Mouse (Mus musculus) heart, embryonic 13.5 days (tissue): ENCODE results near the gene Zfp335. TPM values are rescaled to one million over a fixed set of nuclear protein-coding genes. Genes with fewer than 3 reads are reported as not detected.
A peak's percentile ranks its signal among the peaks of the same experiment; 100 is the strongest.

Experiments used
- ATAC-seq: fragments of 200-750 bp; cut with Nextera tagmentation; 2 replicates; pipeline ENCODE4 v1.8.0; 2017; ENCODE audit warnings: moderate TSS enrichment; ENCODE audit not compliant: insufficient number of reproducible peaks, low FRiP score, low TSS enrichment; ENCODE audit errors: extremely low read depth
- H3K27ac ChIP-seq: fragments of 300-500 bp; sonication (generic); replicated peaks from 2 replicates; pipeline ENCODE4 v1.5.1; 2015; ENCODE audit warnings: moderate library complexity, mild to moderate bottlenecking, inconsistent platforms
- H3K27me3 ChIP-seq: fragments of 300-500 bp; sonication (generic); replicated peaks from 2 replicates; pipeline ENCODE4 v1.6.1; 2015; ENCODE audit warnings: mild to moderate bottlenecking, inconsistent platforms
- H3K36me3 ChIP-seq: fragments of 300-500 bp; sonication (generic); 2 replicates; pipeline ENCODE4 v1.6.1; 2015; ENCODE audit warnings: mild to moderate bottlenecking, inconsistent platforms
- H3K4me1 ChIP-seq: fragments of 300-500 bp; sonication (generic); 2 replicates; pipeline ENCODE4 v1.6.1; 2015; ENCODE audit warnings: inconsistent platforms
- H3K4me2 ChIP-seq: fragments of 300-500 bp; sonication (generic); 2 replicates; pipeline ENCODE4 v1.6.1; 2015; ENCODE audit warnings: inconsistent platforms, mild to moderate bottlenecking, moderate library complexity
- H3K4me3 ChIP-seq: fragments of 300-500 bp; sonication (generic); 2 replicates; pipeline ENCODE4 v1.5.1; 2015; ENCODE audit warnings: moderate library complexity, mild to moderate bottlenecking, inconsistent platforms
- H3K9ac ChIP-seq: fragments of 300-500 bp; sonication (generic); 2 replicates; pipeline ENCODE4 v1.6.1; 2015; ENCODE audit warnings: inconsistent platforms, mild to moderate bottlenecking, moderate library complexity
- H3K9me3 ChIP-seq: fragments of 300-500 bp; sonication (generic); 2 replicates; pipeline ENCODE4 v1.6.1; 2016; ENCODE audit warnings: inconsistent platforms
- WGBS: fragments of 180-500 bp; shearing (Covaris S2); methylation state at CpG from one replicate; pipeline ENCODE4 v1.1.7; 2015; ENCODE audit warnings: mixed read lengths; 5-methylcytosine and 5-hydroxymethylcytosine counted together
- polyA plus RNA-seq: library from polyadenylated mRNA; unstranded; fragments of >200 nt; fragmentation: Nextera tagmentation; extraction: Ambion mirVana; gene quantifications from 2 replicates; pipeline ENCODE4 v1.2.1, GENCODE M21; 2015

Zfp335 gene
- polyA plus RNA-seq, 1 experiment from 2014 or later, result 9.2 TPM

- no peak overlapping the region for H3K4me2 ChIP-seq
- H3K4me1 ChIP-seq, result no peaks in the 10 kb centered on the region
- WGBS, result 59% methylated on average over 4 of the region's 4 CpGs
- H3K4me3 ChIP-seq, result no peak overlapping the region
- no peak for ATAC-seq
- no peak overlapping the region for H3K9ac ChIP-seq
- peaks cover 16% of the 10 kb centered on the region for H3K36me3 ChIP-seq
- no peak overlapping the region for H3K27ac ChIP-seq
- H3K9me3 ChIP-seq, result no peaks in the 10 kb centered on the region
- peaks cover 19% of the 10 kb centered on the region for H3K27me3 ChIP-seq
Measured at GRCm38 (mm10) chr2:164923291-164923690, 11.7 kb upstream of the Zfp335 start.

DNA sequence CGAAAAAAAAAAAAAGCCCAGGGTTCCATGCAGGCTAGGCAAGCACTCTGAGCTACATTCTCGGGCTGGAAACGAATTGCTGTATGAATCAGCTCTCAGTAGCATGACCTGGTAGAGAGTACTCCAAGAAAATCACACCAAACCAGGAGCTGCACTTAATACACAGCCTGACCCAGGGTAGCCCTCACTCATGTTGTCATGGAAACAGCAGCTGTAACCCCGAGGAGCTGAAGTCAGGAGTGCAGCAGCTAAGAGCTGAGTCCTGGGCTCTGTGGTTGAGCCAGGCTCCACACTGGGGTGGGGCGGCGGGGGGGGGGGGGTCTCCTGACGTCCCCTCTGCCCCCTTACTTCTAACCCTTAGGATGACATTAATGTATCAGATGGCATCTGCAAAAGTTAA lies 10.4 kb upstream of the Zfp335 start:
- WGBS, result 63% methylated on average over 7 of the region's 7 CpGs

GRCm38 (mm10) chr2:164918325-164918724 lies 6.8 kb upstream of the Zfp335 start:
- Histone ChIP-seq H3K36me3 (peaks cover 19% of the 10 kb centered on the region), H3K9me3 (no peaks in the 10 kb centered on the region), H3K27ac (no peak overlapping the region), H3K4me1 (no peaks in the 10 kb centered on the region; the same call in 1 of the 2 replicates), H3K9ac (no peak overlapping the region), H3K4me3 (no peak overlapping the region), H3K27me3 (no peaks in the 10 kb centered on the region), H3K4me2 (no peak overlapping the region)
- ATAC-seq, result no peak
- WGBS, result 57% methylated on average over 5 of the region's 5 CpGs

More for the DNA sequence above, 10.4 kb upstream of the Zfp335 start:
- Histone ChIP-seq H3K4me2 (no peak overlapping the region), H3K9ac (no peak overlapping the region), H3K27ac (no peak overlapping the region), H3K4me3 (no peak overlapping the region), H3K9me3 (no peaks in the 10 kb centered on the region), H3K27me3 (peaks cover 12% of the 10 kb centered on the region; the same call in 1 of the 2 replicates), H3K4me1 (no peaks in the 10 kb centered on the region), H3K36me3 (peaks cover 19% of the 10 kb centered on the region)
- no peak for ATAC-seq

GRCm38 (mm10) chr2:164917371-164917770 lies 5.8 kb upstream of the Zfp335 start:
- Histone ChIP-seq H3K4me2 (no peak overlapping the region), H3K4me1 (peaks cover 4% of the 10 kb centered on the region), H3K4me3 (no peak overlapping the region), H3K36me3 (peaks cover 19% of the 10 kb centered on the region), H3K9me3 (no peaks in the 10 kb centered on the region), H3K9ac (no peak overlapping the region), H3K27me3 (no peaks in the 10 kb centered on the region), H3K27ac (no peak overlapping the region)
- 57% methylated on average over 10 of the region's 10 CpGs for WGBS
- no peak for ATAC-seq

DNA sequence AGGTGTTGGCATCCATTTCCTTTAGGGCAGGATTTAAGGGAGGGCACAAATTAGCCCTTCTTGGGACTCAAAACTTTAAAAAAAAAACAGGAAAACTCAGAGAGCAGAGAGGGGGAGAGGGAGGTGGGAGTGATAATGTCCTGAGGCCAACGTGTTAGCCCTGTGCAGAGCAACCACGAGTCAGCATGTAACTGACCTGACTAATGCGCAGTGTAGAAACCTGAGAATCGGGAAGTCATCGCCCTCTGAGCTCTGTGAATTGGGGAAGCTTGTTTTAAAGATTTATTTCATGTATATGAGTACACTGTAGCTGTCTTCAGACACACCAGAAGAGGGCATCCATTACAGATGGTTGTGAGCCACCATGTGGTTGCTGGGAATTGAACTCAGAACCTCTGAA lies 5.3 kb upstream of the Zfp335 start:
- Histone ChIP-seq H3K27me3 (no peaks in the 10 kb centered on the region), H3K4me1 (peaks cover 7% of the 10 kb centered on the region), H3K27ac (no peak overlapping the region), H3K4me2 (no peak overlapping the region), H3K36me3 (peaks cover 19% of the 10 kb centered on the region), H3K4me3 (no peak overlapping the region), H3K9ac (no peak overlapping the region), H3K9me3 (no peaks in the 10 kb centered on the region)
- no peak for ATAC-seq
- 71% methylated on average over 5 of the region's 5 CpGs for WGBS

GRCm38 (mm10) chr2:164913428-164913786 lies 1.9 kb upstream of the Zfp335 start:
- Histone ChIP-seq H3K36me3 (peaks cover 13% of the 10 kb centered on the region), H3K9ac (no peak overlapping the region), H3K9me3 (no peaks in the 10 kb centered on the region), H3K4me2 (no peak overlapping the region), H3K4me1 (peaks cover 24% of the 10 kb centered on the region), H3K4me3 (no peak overlapping the region), H3K27ac (no peak overlapping the region), H3K27me3 (no peaks in the 10 kb centered on the region)
- WGBS, result 86% methylated on average over 2 of the region's 2 CpGs
- ATAC-seq, result no peak

DNA sequence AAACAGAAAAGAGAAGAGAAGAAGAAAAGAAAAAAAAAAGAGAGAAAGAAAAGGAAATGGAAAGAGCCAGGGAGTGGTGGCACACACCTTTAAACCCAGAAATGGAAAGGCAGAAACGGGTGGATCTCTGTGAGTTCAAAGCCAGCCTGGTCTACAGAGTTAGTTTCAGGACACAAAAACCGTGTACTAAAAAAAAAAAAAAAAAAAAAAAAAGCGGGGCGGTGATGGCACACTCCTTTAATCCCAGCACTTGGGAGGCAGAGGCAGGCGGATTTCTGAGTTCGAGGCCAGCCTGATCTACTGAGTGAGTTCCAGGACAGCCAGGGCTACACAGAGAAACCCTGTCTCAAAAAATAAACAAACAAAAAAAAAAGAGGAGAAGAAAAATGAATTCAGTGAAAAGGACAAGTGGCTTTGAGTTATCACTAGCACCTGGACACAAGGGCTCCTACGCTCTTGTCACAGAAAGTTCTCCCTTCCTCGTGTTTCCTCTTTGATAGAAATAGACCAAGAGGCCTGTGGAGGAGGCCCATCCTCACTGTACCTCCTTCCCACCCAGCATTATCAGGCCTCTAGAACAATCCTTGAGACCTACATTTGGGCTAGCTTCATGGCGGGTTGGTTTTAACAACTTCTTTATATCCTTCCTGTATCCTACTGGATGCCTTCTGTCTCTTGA lies 1.3 kb upstream of the Zfp335 start:
- Histone ChIP-seq H3K9ac (peak overlapping the region; percentile 96), H3K4me3 (peak overlapping the region; percentile 69; the same call in 1 of the 2 replicates), H3K4me2 (peak overlapping the region; percentile 89), H3K4me1 (peaks cover 24% of the 10 kb centered on the region), H3K27ac (peak overlapping the region; percentile 99), H3K36me3 (peaks cover 15% of the 10 kb centered on the region), H3K27me3 (no peaks in the 10 kb centered on the region), H3K9me3 (no peaks in the 10 kb centered on the region)
- 85% methylated on average over 8 of the region's 9 CpGs for WGBS
- no peak for ATAC-seq

DNA sequence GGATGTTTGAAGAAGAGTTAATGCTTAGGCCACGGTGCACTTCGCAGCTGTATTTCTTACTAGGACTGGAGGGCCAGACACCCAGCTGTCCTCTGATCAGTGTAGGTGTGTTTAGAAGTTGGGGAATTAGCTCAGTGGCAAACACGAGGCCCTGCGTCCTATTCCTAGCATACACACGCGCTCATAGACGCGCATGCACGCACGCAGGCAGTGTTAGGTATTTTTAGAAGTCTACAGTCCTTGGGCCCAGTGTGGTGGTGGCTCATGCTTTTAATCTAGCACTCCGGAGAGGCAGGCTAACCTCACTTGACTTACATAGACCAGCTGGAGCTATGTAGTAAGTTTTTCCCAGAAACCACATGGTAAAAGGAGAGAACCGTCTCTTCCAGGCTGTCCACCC lies 594 bp upstream of the Zfp335 start:
- peak; percentile 19; the same call in 1 of the 2 replicates for ATAC-seq
- WGBS, result 6% methylated on average over 12 of the region's 12 CpGs

GRCm38 (mm10) chr2:164910360-164911061 lies 1.0 kb downstream of the Zfp335 start:
- Histone ChIP-seq H3K27ac (peak overlapping the region; percentile 99), H3K4me2 (peak overlapping the region; percentile 89), H3K36me3 (peaks cover 39% of the 10 kb centered on the region), H3K4me3 (peak overlapping the region; percentile 69), H3K27me3 (no peaks in the 10 kb centered on the region), H3K9ac (peak overlapping the region; percentile 96), H3K9me3 (peaks cover 7% of the 10 kb centered on the region), H3K4me1 (peaks cover 24% of the 10 kb centered on the region)
- WGBS, result 5% methylated on average over 37 of the region's 37 CpGs
- ATAC-seq, result peak; percentile 27

More for the DNA sequence above, 594 bp upstream of the Zfp335 start:
- peak overlapping the region; percentile 96 for H3K9ac ChIP-seq
- no peaks in the 10 kb centered on the region for H3K9me3 ChIP-seq
- no peaks in the 10 kb centered on the region for H3K27me3 ChIP-seq
- peaks cover 24% of the 10 kb centered on the region for H3K4me1 ChIP-seq
- peak overlapping the region; percentile 89 for H3K4me2 ChIP-seq
- peak overlapping the region; percentile 99 for H3K27ac ChIP-seq
- peaks cover 22% of the 10 kb centered on the region for H3K36me3 ChIP-seq
- H3K4me3 ChIP-seq, result peak overlapping the region; percentile 69

- no peak for ATAC-seq
- peak overlapping the region; percentile 99; the same call in 1 of the 2 replicates for H3K27ac ChIP-seq
- peak overlapping the region; percentile 96 for H3K9ac ChIP-seq
- peaks cover 7% of the 10 kb centered on the region for H3K9me3 ChIP-seq
- H3K36me3 ChIP-seq, result peaks cover 48% of the 10 kb centered on the region
- peak overlapping the region; percentile 89 for H3K4me2 ChIP-seq
- H3K4me3 ChIP-seq, result peak overlapping the region; percentile 69
- WGBS, result 72% methylated on average over 1 of the region's 1 CpGs
- H3K4me1 ChIP-seq, result peaks cover 24% of the 10 kb centered on the region
- no peaks in the 10 kb centered on the region for H3K27me3 ChIP-seq
Measured at GRCm38 (mm10) chr2:164909542-164909941, 2.0 kb downstream of the Zfp335 start.

DNA sequence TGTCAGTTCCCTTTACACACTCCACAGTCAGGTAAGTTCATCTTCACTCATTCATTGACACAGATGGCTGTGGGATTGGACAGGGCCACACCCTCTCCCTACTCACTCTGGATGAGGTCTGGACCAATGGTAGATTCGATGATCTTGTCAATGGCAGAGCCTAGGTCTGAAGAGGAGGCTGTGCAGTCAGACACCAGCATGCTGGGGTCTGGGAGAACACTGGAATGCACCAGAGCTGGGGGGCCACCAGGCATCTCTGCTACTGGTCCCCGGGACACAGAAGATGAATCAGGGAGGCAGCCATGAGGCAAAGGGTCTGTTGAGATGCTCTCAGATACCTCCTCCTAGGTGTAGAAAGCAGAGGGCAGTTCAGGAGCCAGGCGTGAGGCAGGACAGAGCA lies 2.5 kb downstream of the Zfp335 start:
- WGBS, result 85% methylated on average over 3 of the region's 3 CpGs
- peak overlapping the region; percentile 89 for H3K4me2 ChIP-seq
- peaks cover 7% of the 10 kb centered on the region for H3K9me3 ChIP-seq
- H3K27ac ChIP-seq, result 0 out of 2 replicates have a peak overlapping the region, but pooled peaks have one; percentile 99
- peaks cover 53% of the 10 kb centered on the region for H3K36me3 ChIP-seq
- H3K4me3 ChIP-seq, result peak overlapping the region; percentile 69; the same call in 1 of the 2 replicates
- peak overlapping the region; percentile 96 for H3K9ac ChIP-seq
- no peaks in the 10 kb centered on the region for H3K27me3 ChIP-seq
- no peak for ATAC-seq
- peaks cover 24% of the 10 kb centered on the region for H3K4me1 ChIP-seq
